Mouse (Mus musculus): ENCODE measurements around the gene Srp72. TPM values are rescaled to one million over a fixed set of nuclear protein-coding genes. Genes with fewer than 3 reads are reported as not detected.

Srp72 gene
- polyA plus RNA-seq, 1 experiment from 2014 or later = 89.5 TPM

GRCm38 (mm10) chr5:76945678-76946033, 28.8 kb upstream of the Srp72 start:
- Histone ChIP-seq H3K9ac (replicated peaks; ENCODE audit: low read length) (no peak overlapping the region), H3K36me3 (replicated peaks; ENCODE audit: control insufficient read depth, insufficient read depth, low read depth, low read length) (no peaks in the 10 kb centered on the region), H3K9me3 (replicated peaks; ENCODE audit: control insufficient read depth, low read length) (no peaks in the 10 kb centered on the region)

GRCm38 (mm10) chr5:76947142-76947541, 27.3 kb upstream of the Srp72 start:
- Histone ChIP-seq H3K27ac (replicated peaks; ENCODE audit: low read depth, low read length) (no peak overlapping the region), H3K9me3 (replicated peaks; ENCODE audit: control insufficient read depth, low read length) (no peaks in the 10 kb centered on the region), H3K27me3 (ENCODE audit: control insufficient read depth, insufficient read depth, low read length) (no peaks in the 10 kb centered on the region), H3K4me3 (ENCODE audit: low read depth, low read length) (no peak overlapping the region), H3K9ac (replicated peaks; ENCODE audit: low read length) (no peak overlapping the region), H3K4me1 (ENCODE audit: control insufficient read depth, insufficient read depth, low read length) (no peaks in the 10 kb centered on the region), H3K36me3 (replicated peaks; ENCODE audit: control insufficient read depth, insufficient read depth, low read depth, low read length) (no peaks in the 10 kb centered on the region), H3K4me2 (ENCODE audit: low read depth, low read length) (no peak overlapping the region)
- ATAC-seq (replicated peaks; ENCODE audit: insufficient number of reproducible peaks, low FRiP score, low TSS enrichment, low read depth) (no peak), DNase-seq (ENCODE audit: low spot score) (no peak)
- 91% methylated on average over 4 of the region's 4 CpGs for WGBS

More at GRCm38 (mm10) chr5:76945678-76946033, 28.8 kb upstream of the Srp72 start:
- DNase-seq (ENCODE audit: low spot score) (no peak), ATAC-seq (replicated peaks; ENCODE audit: insufficient number of reproducible peaks, low FRiP score, low TSS enrichment, low read depth) (no peak)
- Histone ChIP-seq H3K27ac (replicated peaks; ENCODE audit: low read depth, low read length) (no peak overlapping the region), H3K4me2 (ENCODE audit: low read depth, low read length) (no peak overlapping the region), H3K4me3 (ENCODE audit: low read depth, low read length) (no peak overlapping the region), H3K27me3 (ENCODE audit: control insufficient read depth, insufficient read depth, low read length) (no peaks in the 10 kb centered on the region), H3K4me1 (ENCODE audit: control insufficient read depth, insufficient read depth, low read length) (no peaks in the 10 kb centered on the region)
- WGBS = 77% methylated on average over 2 of the region's 2 CpGs

GRCm38 (mm10) chr5:76947758-76948157, 26.7 kb upstream of the Srp72 start:
- no peaks in the 10 kb centered on the region for H3K4me1 ChIP-seq (ENCODE audit: control insufficient read depth, insufficient read depth, low read length)
- no peak for ATAC-seq (replicated peaks; ENCODE audit: insufficient number of reproducible peaks, low FRiP score, low TSS enrichment, low read depth)
- no peak overlapping the region for H3K27ac ChIP-seq (replicated peaks; ENCODE audit: low read depth, low read length)
- H3K4me2 ChIP-seq (ENCODE audit: low read depth, low read length) = no peak overlapping the region
- no peak overlapping the region for H3K9ac ChIP-seq (replicated peaks; ENCODE audit: low read length)
- H3K27me3 ChIP-seq (ENCODE audit: control insufficient read depth, insufficient read depth, low read length) = no peaks in the 10 kb centered on the region
- no peaks in the 10 kb centered on the region for H3K36me3 ChIP-seq (replicated peaks; ENCODE audit: control insufficient read depth, insufficient read depth, low read depth, low read length)
- H3K9me3 ChIP-seq (replicated peaks; ENCODE audit: control insufficient read depth, low read length) = no peaks in the 10 kb centered on the region
- no peak overlapping the region for H3K4me3 ChIP-seq (ENCODE audit: low read depth, low read length)
- DNase-seq (ENCODE audit: low spot score) = no peak
- 86% methylated on average over 4 of the region's 4 CpGs for WGBS

GRCm38 (mm10) chr5:76950343-76951105, 24.0 kb upstream of the Srp72 start:
- H3K9ac ChIP-seq (replicated peaks; ENCODE audit: low read length) = peak overlapping the region; percentile 78
- under 1% methylated on average over 24 of the region's 24 CpGs for WGBS
- no peaks in the 10 kb centered on the region for H3K36me3 ChIP-seq (replicated peaks; ENCODE audit: control insufficient read depth, insufficient read depth, low read depth, low read length)
- H3K9me3 ChIP-seq (replicated peaks; ENCODE audit: control insufficient read depth, low read length) = no peaks in the 10 kb centered on the region
- H3K4me1 ChIP-seq (ENCODE audit: control insufficient read depth, insufficient read depth, low read length) = no peaks in the 10 kb centered on the region; the same call in 1 of the 2 replicates
- H3K27ac ChIP-seq (replicated peaks; ENCODE audit: low read depth, low read length) = peak overlapping the region; percentile 73
- peak overlapping the region; percentile 78 for H3K4me2 ChIP-seq (ENCODE audit: low read depth, low read length)
- H3K27me3 ChIP-seq (ENCODE audit: control insufficient read depth, insufficient read depth, low read length) = no peaks in the 10 kb centered on the region
- DNase-seq (ENCODE audit: low spot score) = peak; percentile 51
- no peak; the same call in 1 of the 2 replicates for ATAC-seq (replicated peaks; ENCODE audit: insufficient number of reproducible peaks, low FRiP score, low TSS enrichment, low read depth)
- peak overlapping the region; percentile 65 for H3K4me3 ChIP-seq (ENCODE audit: low read depth, low read length)

- Histone ChIP-seq H3K4me2 (ENCODE audit: low read depth, low read length) (peak within 1 kb of the TSS; percentile 78), H3K4me3 (ENCODE audit: low read depth, low read length) (peak within 1 kb of the TSS; percentile 65), H3K4me1 (ENCODE audit: control insufficient read depth, insufficient read depth, low read length) (no peaks in the 10 kb centered on the region; the same call in 1 of the 2 replicates), H3K27ac (replicated peaks; ENCODE audit: low read depth, low read length) (peak within 1 kb of the TSS; percentile 73), H3K27me3 (ENCODE audit: control insufficient read depth, insufficient read depth, low read length) (no peaks in the 10 kb centered on the region), H3K9me3 (replicated peaks; ENCODE audit: control insufficient read depth, low read length) (no peaks in the 10 kb centered on the region), H3K9ac (replicated peaks; ENCODE audit: low read length) (peak within 1 kb of the TSS; percentile 78), H3K36me3 (replicated peaks; ENCODE audit: control insufficient read depth, insufficient read depth, low read depth, low read length) (no peaks in the 10 kb centered on the region)
- WGBS = 0% methylated on average over 76 of the region's 81 CpGs
- DNase-seq (ENCODE audit: low spot score) (peak; percentile 98), ATAC-seq (replicated peaks; ENCODE audit: insufficient number of reproducible peaks, low FRiP score, low TSS enrichment, low read depth) (peak; percentile 96)
Observed at GRCm38 (mm10) chr5:76951106-76952027, 23.1 kb upstream of the Srp72 start, which contains the start of the genes Paics and Ppat. TSS of gene Paics (plus strand) at chr5:76951307. TSS of gene Ppat (minus strand) at chr5:76951578.

GRCm38 (mm10) chr5:76952112-76953040, 22.1 kb upstream of the Srp72 start:
- no peaks in the 10 kb centered on the region; the same call in 1 of the 2 replicates for H3K36me3 ChIP-seq (replicated peaks; ENCODE audit: control insufficient read depth, insufficient read depth, low read depth, low read length)
- 19% methylated on average over 7 of the region's 7 CpGs for WGBS
- H3K4me2 ChIP-seq (ENCODE audit: low read depth, low read length) = peak overlapping the region; percentile 78
- H3K27ac ChIP-seq (replicated peaks; ENCODE audit: low read depth, low read length) = peak overlapping the region; percentile 66; the same call in 1 of the 2 replicates
- H3K9ac ChIP-seq (replicated peaks; ENCODE audit: low read length) = peak overlapping the region; percentile 77
- no peaks in the 10 kb centered on the region; the same call in 1 of the 2 replicates for H3K4me1 ChIP-seq (ENCODE audit: control insufficient read depth, insufficient read depth, low read length)
- peak overlapping the region; percentile 65 for H3K4me3 ChIP-seq (ENCODE audit: low read depth, low read length)
- no peak for ATAC-seq (replicated peaks; ENCODE audit: insufficient number of reproducible peaks, low FRiP score, low TSS enrichment, low read depth)
- DNase-seq (ENCODE audit: low spot score) = peak; percentile 38
- no peaks in the 10 kb centered on the region for H3K27me3 ChIP-seq (ENCODE audit: control insufficient read depth, insufficient read depth, low read length)
- no peaks in the 10 kb centered on the region for H3K9me3 ChIP-seq (replicated peaks; ENCODE audit: control insufficient read depth, low read length)

- no peaks in the 10 kb centered on the region; the same call in 1 of the 2 replicates for H3K4me1 ChIP-seq (ENCODE audit: control insufficient read depth, insufficient read depth, low read length)
- H3K9me3 ChIP-seq (replicated peaks; ENCODE audit: control insufficient read depth, low read length) = no peaks in the 10 kb centered on the region
- H3K4me2 ChIP-seq (ENCODE audit: low read depth, low read length) = no peak overlapping the region
- H3K27me3 ChIP-seq (ENCODE audit: control insufficient read depth, insufficient read depth, low read length) = no peaks in the 10 kb centered on the region
- no peaks in the 10 kb centered on the region; the same call in none of the 2 replicates for H3K36me3 ChIP-seq (replicated peaks; ENCODE audit: control insufficient read depth, insufficient read depth, low read depth, low read length)
- DNase-seq (ENCODE audit: low spot score) (no peak), ATAC-seq (replicated peaks; ENCODE audit: insufficient number of reproducible peaks, low FRiP score, low TSS enrichment, low read depth) (no peak)
- H3K4me3 ChIP-seq (ENCODE audit: low read depth, low read length) = no peak overlapping the region
- WGBS = 76% methylated on average over 3 of the region's 3 CpGs
- H3K9ac ChIP-seq (replicated peaks; ENCODE audit: low read length) = no peak overlapping the region
- H3K27ac ChIP-seq (replicated peaks; ENCODE audit: low read depth, low read length) = no peak overlapping the region
Observed at GRCm38 (mm10) chr5:76953794-76954193, 20.7 kb upstream of the Srp72 start.

Data from embryonic facial prominence, embryonic 11.5 days (tissue).